Comparison of ENCODE assay signal across 8 mouse cellular contexts in genomic region chr14:62761943-62762342, GRCm38 (mm10). TPM values are rescaled to one million over a fixed set of nuclear protein-coding genes. Genes with fewer than 3 reads are reported as not detected.
A peak's percentile ranks its signal among the peaks of the same experiment; 100 is the strongest.
DNase-seq lines count a peak whose midpoint lies in the region; ATAC-seq lines count a peak whose summit lies in the region.

No protein-coding gene starts in this region.

- H3K27ac ChIP-seq in forebrain, embryonic 15.5 days (replicated peaks) = peak overlapping the region; percentile 95

- no peaks in the 10 kb centered on the region for H3K9me3 ChIP-seq in forebrain, embryonic 15.5 days

- no peaks in the 10 kb centered on the region for H3K27me3 ChIP-seq in forebrain, embryonic 15.5 days

- 4% methylated on average over 11 of the region's 11 CpGs for WGBS in forebrain, embryonic 15.5 days

- peaks cover 4% of the 10 kb centered on the region; the same call in 1 of the 2 replicates for H3K36me3 ChIP-seq in forebrain, embryonic 15.5 days

- peak; percentile 31 to 42 for DNase-seq in adrenal gland, adult 18-20 months (ENCODE audit: low spot score in 2 of 2)
- DNase-seq in adrenal gland, adult 2 months = no peak
- peak; percentile 6 for DNase-seq in right cerebral cortex, postnatal 4 days
- no peak for DNase-seq in right cerebral cortex, postnatal 36 days (ENCODE audit: low spot score in 2 of 2)
- peak; percentile 10 for DNase-seq in layer of hippocampus, adult 9-11 months
- DNase-seq in lung, postnatal 25 days (ENCODE audit: low spot score) = peak; percentile 23

- H3K4me1 ChIP-seq in forebrain, embryonic 15.5 days = peaks cover 17% of the 10 kb centered on the region

- no peak for ATAC-seq in forebrain, embryonic 15.5 days (replicated peaks)
- ATAC-seq in erythroid progenitor cell, adult 5-6 weeks (replicated peaks; ENCODE audit: low FRiP score, poor library complexity, severe bottlenecking) = no peak

- H3K4me2 ChIP-seq in forebrain, embryonic 15.5 days (replicated peaks) = peak overlapping the region; percentile 65

- peak overlapping the region; percentile 75 for H3K9ac ChIP-seq in forebrain, embryonic 15.5 days (replicated peaks)

- H3K4me3 ChIP-seq in forebrain, embryonic 15.5 days = peak overlapping the region; percentile 81

RNA-seq across cellular contexts. Expression of gene Ints6, which starts 1.0 kb away (rescaled TPM):
- 10 to 100 TPM; 34.3 to 44.5 TPM for total RNA-seq in adrenal gland, adult 18-20 months (2021)
- 10 to 100 TPM; 42.6 to 60.3 TPM for total RNA-seq in adrenal gland, adult 2 months (2021)
- 13.5 and 16.2 TPM in 2 replicates for polyA plus RNA-seq in adrenal gland, adult 2 months (2012; rRNA removed)
- 17.7 and 17.9 TPM in 2 replicates for polyA plus RNA-seq in forebrain, embryonic 15.5 days (2015; fragmentation: Nextera tagmentation; extraction: Ambion mirVana)
- total RNA-seq in erythroid progenitor cell, adult 5-6 weeks (2015; ENCODE audit: low replicate concordance) = 45.0 and 75.9 TPM in 2 replicates
- 71.6 and 73.5 TPM in 2 replicates for total RNA-seq in erythroid progenitor cell, adult 5-6 weeks (2017; ENCODE audit: low replicate concordance)

Comparison
In these comparisons a context has a peak if more than half of its experiments do, and no peak if none do; other contexts are left out.
1. DNase-seq: peak in adrenal gland, adult 18-20 months (2 of 2), right cerebral cortex, postnatal 4 days (single experiment), layer of hippocampus, adult 9-11 months (single experiment) and lung, postnatal 25 days (single experiment); none in adrenal gland, adult 2 months (single experiment) and right cerebral cortex, postnatal 36 days (0 of 2).